In the genomic region with DNA sequence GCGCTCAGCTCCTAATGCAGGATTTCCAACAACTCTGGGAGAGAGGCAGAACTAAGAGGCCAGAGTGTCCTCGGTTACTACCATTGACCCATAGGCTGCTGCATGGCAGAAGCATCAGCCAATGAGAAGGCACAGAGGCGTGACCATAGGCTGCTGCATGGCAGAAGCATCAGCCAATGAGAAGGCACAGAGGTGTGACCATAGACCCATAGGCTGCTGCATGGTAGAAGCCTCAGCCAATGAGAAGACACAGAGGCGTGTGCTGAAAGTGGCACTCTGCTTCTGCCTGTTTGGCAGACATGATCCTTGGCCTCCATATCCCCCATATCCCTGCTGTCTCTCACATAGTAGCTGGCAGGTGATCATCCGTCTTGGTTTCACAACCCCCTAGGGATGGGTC, we compare ENCODE assay signal across 8 mouse cellular contexts.
DNase-seq lines count a peak whose midpoint lies in the region; ATAC-seq and TF ChIP-seq lines count a peak whose summit lies in the region.

No protein-coding gene starts in this region.

- no peak overlapping the region for H3K4me2 ChIP-seq in forebrain, embryonic 11.5 days (ENCODE audit: low read depth, low read length, severe bottlenecking)
- no peak overlapping the region for H3K4me2 ChIP-seq in hindbrain, postnatal 0 days (ENCODE audit: low read depth, low read length)

- ATAC-seq in forebrain, embryonic 11.5 days (replicated peaks; ENCODE audit: low FRiP score), result peak; percentile 86
- ATAC-seq in hindbrain, postnatal 0 days, result peak; percentile 72

- H3K4me3 ChIP-seq in forebrain, embryonic 11.5 days (ENCODE audit: low read depth, low read length), result no peak overlapping the region
- no peak overlapping the region for H3K4me3 ChIP-seq in forebrain, embryonic 10.5 days
- no peak overlapping the region for H3K4me3 ChIP-seq in ES-E14 (ENCODE audit: insufficient read depth in 1 of 2, low read depth in 1 of 2, low read length in 2 of 2, poor library complexity in 1 of 2, severe bottlenecking in 1 of 2)
- H3K4me3 ChIP-seq in hindbrain, postnatal 0 days (ENCODE audit: low read length), result no peak overlapping the region

- H3K9ac ChIP-seq in forebrain, embryonic 11.5 days (ENCODE audit: low read length), result no peak overlapping the region
- H3K9ac ChIP-seq in ES-E14 (ENCODE audit: insufficient read depth, low read depth, low read length, poor library complexity, severe bottlenecking), result no peak overlapping the region
- no peak overlapping the region for H3K9ac ChIP-seq in hindbrain, postnatal 0 days (replicated peaks; ENCODE audit: low read length)

- no peak for TF ChIP-seq CTCF in hindbrain, postnatal 0 days (IDR thresholded peaks at IDR 0.05; ENCODE audit: low read depth)

- WGBS in forebrain, embryonic 11.5 days, result 70% methylated on average over 5 of the region's 5 CpGs
- 76% methylated on average over 5 of the region's 5 CpGs for WGBS in forebrain, embryonic 10.5 days
- WGBS in hindbrain, postnatal 0 days, result 67% methylated on average over 5 of the region's 5 CpGs

- no peaks in the 10 kb centered on the region for H3K9me3 ChIP-seq in forebrain, embryonic 11.5 days (ENCODE audit: control insufficient read depth, low read length)
- H3K9me3 ChIP-seq in forebrain, embryonic 10.5 days, result no peaks in the 10 kb centered on the region
- H3K9me3 ChIP-seq in ES-E14 (ENCODE audit: control insufficient read depth, insufficient read depth, low read depth, low read length), result no peaks in the 10 kb centered on the region
- no peaks in the 10 kb centered on the region for H3K9me3 ChIP-seq in hindbrain, postnatal 0 days (ENCODE audit: low read length)

- no peaks in the 10 kb centered on the region for H3K27me3 ChIP-seq in forebrain, embryonic 11.5 days (ENCODE audit: control insufficient read depth, insufficient read depth, low read length)
- H3K27me3 ChIP-seq in forebrain, embryonic 10.5 days (ENCODE audit: poor library complexity, severe bottlenecking), result no peaks in the 10 kb centered on the region
- H3K27me3 ChIP-seq in hindbrain, postnatal 0 days (ENCODE audit: insufficient read depth, low read length), result no peaks in the 10 kb centered on the region

- in situ Hi-C loops in ES-E14 (cut with MboI; ENCODE audit: low sequenced_read_pairs in 2 of 2, unreplicated experiment in 2 of 2), result loop anchor here (25.0 kb wide), 1 partner anchor 292 kb away; no protein-coding TSS in a partner anchor

- no peak for DNase-seq in forebrain, embryonic 11.5 days (ENCODE audit: low spot score)
- DNase-seq in forebrain, embryonic 10.5 days (ENCODE audit: extremely low spot score, low spot score), result no peak
- no peak for DNase-seq in ES-E14 (ENCODE audit: low read depth, low spot score)
- DNase-seq in hindbrain, postnatal 0 days (ENCODE audit: low spot score), result peak; percentile 67
- DNase-seq in mesoderm, embryonic 11.5 days (ENCODE audit: low read depth, low spot score), result peak; percentile 37
- no peak for DNase-seq in yolk sac, embryonic 10.5 days (ENCODE audit: low spot score)
- DNase-seq in frontal cortex, postnatal 10 days (ENCODE audit: low spot score in 2 of 2), result no peak
- DNase-seq in kidney, adult 9 months, result no peak

- no peaks in the 10 kb centered on the region for H3K4me1 ChIP-seq in forebrain, embryonic 11.5 days (replicated peaks; ENCODE audit: control insufficient read depth, insufficient read depth, low read length)
- peaks cover 13% of the 10 kb centered on the region for H3K4me1 ChIP-seq in forebrain, embryonic 10.5 days
- H3K4me1 ChIP-seq in ES-E14 (ENCODE audit: control insufficient read depth in 2 of 2, insufficient read depth in 2 of 2, low read length in 2 of 2, poor library complexity in 1 of 2), result no peaks in the 10 kb centered on the region
- H3K4me1 ChIP-seq in hindbrain, postnatal 0 days (ENCODE audit: insufficient read depth, low read length), result no peaks in the 10 kb centered on the region

- no peaks in the 10 kb centered on the region for H3K36me3 ChIP-seq in forebrain, embryonic 11.5 days (ENCODE audit: control insufficient read depth, insufficient read depth, low read length)
- no peaks in the 10 kb centered on the region for H3K36me3 ChIP-seq in forebrain, embryonic 10.5 days (replicated peaks)
- H3K36me3 ChIP-seq in ES-E14 (ENCODE audit: control insufficient read depth, insufficient read depth, low read length, poor library complexity, severe bottlenecking), result no peaks in the 10 kb centered on the region
- H3K36me3 ChIP-seq in hindbrain, postnatal 0 days (ENCODE audit: insufficient read depth, low read length), result 0 out of 2 replicates have a peak, but pooled peaks cover 4% of the 10 kb centered on the region

- H3K27ac ChIP-seq in forebrain, embryonic 11.5 days (ENCODE audit: low read depth, low read length), result no peak overlapping the region
- H3K27ac ChIP-seq in forebrain, embryonic 10.5 days, result no peak overlapping the region
- no peak overlapping the region for H3K27ac ChIP-seq in ES-E14 (ENCODE audit: insufficient read depth, low read depth, low read length, poor library complexity, severe bottlenecking)
- H3K27ac ChIP-seq in hindbrain, postnatal 0 days, result no peak overlapping the region

TF ChIP-seq in ES-E14, 5 proteins besides CTCF, POLR2A, EP300 and RAD21:
- peak; percentile 82 for TF ChIP-seq CHD2 (IDR thresholded peaks at IDR 0.05; ENCODE audit: low read depth, low read length)
- TF ChIP-seq MAFK (IDR thresholded peaks at IDR 0.05; ENCODE audit: insufficient read depth, low read depth, low read length), result no peak

Comparison
In these comparisons a context has a peak if more than half of its experiments do, and no peak if none do; other contexts are left out.
1. DNase-seq: peak in hindbrain, postnatal 0 days (single experiment) and mesoderm, embryonic 11.5 days (single experiment); none in forebrain, embryonic 11.5 days (single experiment), forebrain, embryonic 10.5 days (single experiment), ES-E14 (single experiment), yolk sac, embryonic 10.5 days (single experiment), frontal cortex, postnatal 10 days (0 of 2) and kidney, adult 9 months (single experiment).